Mouse (Mus musculus) liver, embryonic 14.5 days (tissue): ENCODE results near the gene Tnik. TPM values are rescaled to one million over a fixed set of nuclear protein-coding genes. Genes with fewer than 3 reads are reported as not detected.

Experiments
- ATAC-seq: fragments of 200-750 bp; cut with Nextera tagmentation; 2 replicates; pipeline ENCODE4 v1.8.0; 2017; ENCODE audit warnings: moderate number of reproducible peaks, mild to moderate bottlenecking, moderate library complexity; ENCODE audit not compliant: insufficient read depth
- DNase-seq, 3 experiments: peaks; one replicate each; pipeline ENCODE4 v3.0.0-alpha.2; 2012 to 2013; ENCODE audit warnings: low read depth in 3 of 3, low spot score in 3 of 3
- H3K27ac ChIP-seq: fragments of 300-500 bp; sonication (generic); 2 replicates; pipeline ENCODE4 v1.5.1; 2014; ENCODE audit warnings: moderate library complexity, mild to moderate bottlenecking, control low read depth, inconsistent platforms
- H3K27me3 ChIP-seq: fragments of 300-500 bp; sonication (generic); 2 replicates; pipeline ENCODE4 v1.6.1; 2014; ENCODE audit warnings: mild to moderate bottlenecking, low read length, moderate library complexity; ENCODE audit not compliant: control insufficient read depth, insufficient read depth
- H3K36me3 ChIP-seq: fragments of 300-500 bp; sonication (generic); replicated peaks from 2 replicates; pipeline ENCODE4 v1.6.1; 2014; ENCODE audit warnings: low read depth; ENCODE audit not compliant: control insufficient read depth, insufficient read depth
- H3K4me1 ChIP-seq, 2 experiments: fragments of 200-500 bp in 1 of 2; fragments of 300-500 bp in 1 of 2; sonication (generic) in 1 of 2; replicated peaks; 2 replicates each; pipeline ENCODE4 v1.6.1; 2012 to 2014; ENCODE audit warnings: antibody characterized with exemption in 1 of 2, inconsistent platforms in 1 of 2, low read length in 1 of 2; ENCODE audit not compliant: control insufficient read depth in 2 of 2, insufficient read depth in 2 of 2
- H3K4me2 ChIP-seq: fragments of 300-500 bp; sonication (generic); 2 replicates; pipeline ENCODE4 v1.6.1; 2014; ENCODE audit warnings: low read depth, mild to moderate bottlenecking, control low read depth, moderate library complexity
- H3K4me3 ChIP-seq, 2 experiments: fragments of 200-500 bp in 1 of 2; fragments of 300-500 bp in 1 of 2; sonication (generic) in 1 of 2; 2 replicates each; pipeline ENCODE4 v1.5.1; 2012 to 2014; ENCODE audit warnings: low read depth in 2 of 2, low read length in 2 of 2, mild to moderate bottlenecking in 2 of 2, control low read depth in 1 of 2, inconsistent platforms in 1 of 2, moderate library complexity in 1 of 2; ENCODE audit not compliant: insufficient read depth in 1 of 2
- H3K9ac ChIP-seq: fragments of 300-500 bp; sonication (generic); replicated peaks from 2 replicates; pipeline ENCODE4 v1.6.1; 2014; ENCODE audit warnings: mild to moderate bottlenecking, control low read depth, moderate library complexity
- H3K9me3 ChIP-seq: fragments of 300-500 bp; sonication (generic); 2 replicates; pipeline ENCODE4 v1.6.1; 2016; ENCODE audit warnings: low read length, mixed read lengths; ENCODE audit not compliant: control insufficient read depth
- CTCF ChIP-seq: IDR thresholded peaks from 2 replicates; pipeline ENCODE4 v1.5.1; 2016; ENCODE audit warnings: antibody characterized with exemption, low read depth, control low read depth
- EP300 ChIP-seq: IDR thresholded peaks from 2 replicates; pipeline ENCODE4 v1.6.1; 2016; ENCODE audit warnings: antibody characterized with exemption, low read depth
- WGBS: fragments of 180-500 bp; shearing (Covaris S2); extraction: QIAGEN DNeasy Blood & Tissue Kit; methylation state at CpG from one replicate; pipeline ENCODE4 v1.1.7; 2014; ENCODE audit not compliant: insufficient replicate concordance; 5-methylcytosine and 5-hydroxymethylcytosine counted together
- polyA plus RNA-seq, 2 experiments: library from polyadenylated mRNA; depleted of rRNA in 1 of 2; stranded (reverse) in 1 of 2; unstranded in 1 of 2; fragments of >200 nt; fragmentation: Nextera tagmentation in 1 of 2; extraction: Ambion mirVana in 1 of 2; gene quantifications; 2 replicates each; pipeline versions ENCODE4 v1.2.1 to v1.2.3; 2012 to 2014

The Tnik gene
- polyA plus RNA-seq, 2 experiments: 0.89 to 2.0 TPM

DNA sequence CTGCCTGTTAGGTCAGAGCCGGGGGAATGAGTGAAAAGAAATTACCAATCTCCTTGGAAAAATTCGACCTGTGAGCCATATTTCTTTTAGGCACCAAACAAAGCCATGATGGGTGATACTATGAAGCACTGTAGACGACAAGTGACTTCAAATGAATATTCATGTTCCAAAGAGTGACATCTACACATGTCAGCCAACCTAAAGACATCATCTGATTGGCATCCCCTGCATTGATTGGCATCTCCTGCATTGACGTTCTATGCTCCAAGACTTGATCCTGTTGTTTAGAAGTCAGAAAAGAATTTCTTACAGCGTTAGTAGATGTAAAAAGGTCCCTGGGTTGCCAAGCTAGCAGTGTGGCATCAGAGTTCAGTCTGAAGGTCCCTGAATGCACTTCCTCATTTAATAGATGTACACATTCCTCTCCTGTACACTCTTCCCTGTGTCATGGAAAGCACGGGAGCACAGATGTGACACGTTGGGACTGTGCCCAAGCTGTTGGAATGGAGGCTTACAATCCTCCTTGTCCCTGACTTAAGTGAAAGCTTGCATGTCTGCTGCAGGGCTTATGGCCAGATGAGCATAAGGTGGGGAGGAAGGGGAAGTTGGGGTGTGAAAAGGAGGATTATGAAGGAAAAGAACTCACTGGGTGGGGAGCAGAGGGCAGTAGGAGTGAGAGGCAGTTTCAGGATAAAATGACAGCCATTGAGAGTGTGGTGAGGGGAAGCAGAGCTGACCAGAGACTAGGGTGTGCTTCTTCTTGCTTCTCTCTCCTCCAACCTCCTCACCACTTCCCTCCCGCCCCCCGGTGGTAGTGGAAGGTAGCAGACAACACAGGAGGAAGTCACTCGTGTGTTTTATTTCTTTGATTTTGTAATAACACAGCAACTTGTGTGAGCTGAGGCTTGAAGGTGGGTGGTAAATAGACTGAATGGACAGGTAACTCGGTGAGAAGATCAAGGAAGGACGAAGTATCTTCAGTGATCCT is 301.6 kb downstream of the Tnik start:
- Histone ChIP-seq H3K4me3 (no peak overlapping the region), H3K4me2 (no peak overlapping the region), H3K27ac (no peak overlapping the region), H3K9me3 (no peaks in the 10 kb centered on the region), H3K36me3 (no peaks in the 10 kb centered on the region), H3K9ac (no peak overlapping the region), H3K4me1 (no peaks in the 10 kb centered on the region), H3K27me3 (no peaks in the 10 kb centered on the region)
- ATAC-seq: no peak
- WGBS: 53% methylated on average over 12 of the region's 12 CpGs
- no peak for DNase-seq
- TF ChIP-seq CTCF: peak; percentile 39; the same call in 1 of the 2 replicates
- no peak for TF ChIP-seq EP300

DNA sequence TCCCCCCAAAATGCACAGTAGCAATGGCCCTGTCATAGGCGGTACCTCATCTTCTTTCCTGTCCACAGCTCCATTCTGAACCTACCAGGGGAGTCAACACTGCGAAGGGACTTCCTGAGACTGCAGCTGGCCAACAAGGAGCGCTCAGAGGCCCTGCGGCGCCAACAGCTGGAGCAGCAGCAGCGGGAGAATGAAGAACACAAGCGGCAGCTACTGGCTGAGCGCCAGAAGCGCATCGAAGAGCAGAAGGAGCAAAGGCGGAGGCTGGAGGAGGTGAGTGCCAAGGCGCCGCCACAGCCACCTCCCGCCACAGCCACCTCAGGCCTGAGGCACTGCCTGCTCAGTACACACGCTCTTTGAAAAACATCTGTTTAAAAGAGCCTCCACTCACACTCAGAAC is 314.3 kb downstream of the Tnik start:
- H3K27me3 ChIP-seq: no peaks in the 10 kb centered on the region
- no peak overlapping the region for H3K27ac ChIP-seq
- no peak overlapping the region for H3K9ac ChIP-seq
- no peak for TF ChIP-seq CTCF
- TF ChIP-seq EP300: no peak
- no peaks in the 10 kb centered on the region for H3K36me3 ChIP-seq
- H3K4me1 ChIP-seq: no peaks in the 10 kb centered on the region
- ATAC-seq (no peak), DNase-seq (no peak)
- H3K9me3 ChIP-seq: no peaks in the 10 kb centered on the region
- H3K4me3 ChIP-seq: no peak overlapping the region
- no peak overlapping the region for H3K4me2 ChIP-seq
- 67% methylated on average over 15 of the region's 15 CpGs for WGBS

GRCm38 (mm10) chr3:28578950-28579615 is 316.1 kb downstream of the Tnik start:
- no peaks in the 10 kb centered on the region for H3K4me1 ChIP-seq
- H3K9ac ChIP-seq: no peak overlapping the region
- TF ChIP-seq EP300 (no peak), CTCF (no peak)
- no peak for DNase-seq
- no peak for ATAC-seq
- no peak overlapping the region for H3K4me2 ChIP-seq
- no peaks in the 10 kb centered on the region for H3K9me3 ChIP-seq
- H3K27me3 ChIP-seq: no peaks in the 10 kb centered on the region
- H3K27ac ChIP-seq: no peak overlapping the region
- WGBS: 82% methylated on average over 18 of the region's 18 CpGs
- no peaks in the 10 kb centered on the region for H3K36me3 ChIP-seq
- H3K4me3 ChIP-seq: no peak overlapping the region

DNA sequence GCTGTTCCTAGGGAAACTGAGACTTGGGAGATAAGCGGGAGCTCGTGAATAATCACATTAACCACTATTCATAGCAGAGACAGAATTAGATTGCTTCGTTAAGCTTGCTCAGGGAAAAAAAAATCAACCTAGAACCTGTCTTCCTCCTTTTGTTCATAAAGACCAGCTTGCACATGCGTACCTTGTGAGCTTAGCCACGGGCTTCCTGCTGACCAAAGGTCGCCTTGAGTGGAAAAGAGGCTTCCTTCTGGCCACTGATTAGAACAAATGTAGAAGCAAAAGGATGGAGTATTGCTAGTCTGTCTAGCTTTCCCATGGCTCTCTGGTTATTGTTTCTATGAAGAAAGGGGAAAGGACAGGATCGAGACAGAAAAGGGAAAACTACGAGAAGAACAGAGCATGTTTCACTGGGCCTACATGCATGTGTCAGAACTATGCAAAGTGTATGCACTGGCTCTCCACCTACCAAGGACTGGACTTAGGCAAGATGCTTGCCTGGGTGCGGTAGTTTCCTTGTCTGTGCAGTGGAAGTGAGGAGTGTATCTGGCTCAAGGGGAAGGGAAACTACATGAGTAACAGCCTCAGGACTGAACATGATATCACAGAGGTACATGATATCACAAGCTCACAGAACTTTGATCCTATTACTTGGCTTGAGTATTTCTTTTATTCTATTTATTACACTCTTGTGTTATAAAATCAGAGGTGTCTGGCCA is 322.9 kb downstream of the Tnik start:
- Histone ChIP-seq H3K4me2 (no peak overlapping the region), H3K27ac (no peak overlapping the region), H3K4me1 (0 out of 4 replicates have a peak, but pooled peaks cover 0 to 2% of the 10 kb centered on the region in 2 experiments), H3K9ac (no peak overlapping the region), H3K4me3 (no peak overlapping the region), H3K36me3 (no peaks in the 10 kb centered on the region), H3K9me3 (no peaks in the 10 kb centered on the region), H3K27me3 (no peaks in the 10 kb centered on the region)
- ATAC-seq (no peak), DNase-seq (no peak)
- TF ChIP-seq EP300 (no peak), CTCF (no peak)
- 61% methylated on average over 9 of the region's 9 CpGs for WGBS
